In genomic region chr19:46905383-46905782, GRCm38 (mm10) we compare ENCODE assay signal across 1 mouse cellular context.
A peak's percentile ranks its signal among the peaks of the same experiment; 100 is the strongest.
TF ChIP-seq lines count a peak whose summit lies in the region.

No protein-coding gene starts in this region.

TF ChIP-seq in MEL, 35 proteins besides CTCF, POLR2A, EP300 and RAD21 (continued from another document):
- TF ChIP-seq ELF1 (IDR thresholded peaks at IDR 0.05; ENCODE audit: low read depth, low read length) (no peak), SMC3 (IDR thresholded peaks at IDR 0.05; ENCODE audit: low read depth, low read length) (no peak), ZMIZ1 (IDR thresholded peaks at IDR 0.05; ENCODE audit: low read depth, low read length) (no peak), NRF1 (IDR thresholded peaks at IDR 0.05; ENCODE audit: insufficient read depth, low read depth, low read length, poor library complexity, severe bottlenecking) (no peak), USF2 (IDR thresholded peaks at IDR 0.05; ENCODE audit: borderline replicate concordance in 1 of 2, insufficient read depth in 1 of 2, low read depth in 1 of 2, low read length in 2 of 2) (no peak), ETS1 (IDR thresholded peaks at IDR 0.05; ENCODE audit: low read depth, low read length) (peak; percentile 100), MYC (IDR thresholded peaks at IDR 0.05; ENCODE audit: low read depth, low read length) (no peak), MEF2A (IDR thresholded peaks at IDR 0.05; ENCODE audit: extremely low read depth, insufficient replicate concordance, low read depth, low read length, poor library complexity, severe bottlenecking) (peak; percentile 88), NELFE (IDR thresholded peaks at IDR 0.05; ENCODE audit: low read depth, low read length) (no peak), ZKSCAN1 (IDR thresholded peaks at IDR 0.05; ENCODE audit: low read depth, low read length) (no peak), KAT2A (conservative IDR thresholded peaks at IDR 0.05; ENCODE audit: low read depth, low read length) (no peak), TCF12 (IDR thresholded peaks at IDR 0.05; ENCODE audit: low read depth, low read length) (peak; percentile 99), CHD2 (IDR thresholded peaks at IDR 0.05; ENCODE audit: low read length) (no peak), SIN3A (IDR thresholded peaks at IDR 0.05; ENCODE audit: low read length) (peak; percentile 99)
